Mouse (Mus musculus): ENCODE results near the gene Arnt2. TPM values are rescaled to one million over a fixed set of nuclear protein-coding genes. Genes with fewer than 3 reads are reported as not detected.

Gene Arnt2
- polyA plus RNA-seq, 1 experiment: not detected

DNA sequence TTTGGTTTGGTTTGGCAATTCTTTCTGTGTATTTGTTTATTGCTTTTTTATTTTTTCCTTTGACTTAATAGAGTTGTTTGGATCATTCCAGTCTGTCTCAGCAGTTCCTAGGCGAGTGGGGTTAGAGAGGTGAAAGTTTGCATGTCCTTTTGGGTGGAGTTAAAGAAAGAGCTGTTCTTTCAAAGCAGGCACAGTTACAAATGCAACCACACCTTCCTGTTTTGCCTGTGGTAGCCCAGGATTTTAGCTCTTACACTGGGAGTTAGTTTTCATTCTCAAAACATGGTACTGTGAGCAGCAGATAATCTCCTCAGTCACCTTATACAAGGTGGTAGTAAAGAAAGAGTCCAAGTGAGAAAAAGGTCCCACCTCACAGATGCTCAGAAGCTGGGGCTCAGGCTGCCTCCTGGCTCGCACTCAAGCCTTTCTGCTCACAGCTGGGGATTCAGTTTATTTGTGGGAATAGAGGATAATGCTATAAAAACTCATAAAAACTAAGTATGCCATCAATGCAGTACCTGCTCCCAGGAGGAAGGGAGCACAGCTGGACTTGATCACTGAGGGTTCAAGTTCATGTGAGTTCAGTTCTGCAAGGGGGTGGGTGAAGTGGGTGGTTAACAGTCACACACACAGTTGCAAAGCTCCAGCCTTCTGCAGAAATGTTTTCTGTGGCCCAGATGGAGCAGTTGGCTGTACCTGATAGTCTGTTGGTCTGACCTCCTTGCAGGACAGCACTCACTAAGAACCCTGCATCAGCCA, 84.2 kb downstream of the Arnt2 start:
- TF ChIP-seq POLR2A (IDR thresholded peaks at IDR 0.05; ENCODE audit: insufficient read depth, low read depth, low read length) (no peak), CTCF (IDR thresholded peaks at IDR 0.05; ENCODE audit: insufficient read depth, low read depth, low read length) (no peak)
- 92% methylated on average over 2 of the region's 2 CpGs for WGBS
- no peak overlapping the region for H3K27ac ChIP-seq (ENCODE audit: insufficient read depth, low read depth, low read length)

DNA sequence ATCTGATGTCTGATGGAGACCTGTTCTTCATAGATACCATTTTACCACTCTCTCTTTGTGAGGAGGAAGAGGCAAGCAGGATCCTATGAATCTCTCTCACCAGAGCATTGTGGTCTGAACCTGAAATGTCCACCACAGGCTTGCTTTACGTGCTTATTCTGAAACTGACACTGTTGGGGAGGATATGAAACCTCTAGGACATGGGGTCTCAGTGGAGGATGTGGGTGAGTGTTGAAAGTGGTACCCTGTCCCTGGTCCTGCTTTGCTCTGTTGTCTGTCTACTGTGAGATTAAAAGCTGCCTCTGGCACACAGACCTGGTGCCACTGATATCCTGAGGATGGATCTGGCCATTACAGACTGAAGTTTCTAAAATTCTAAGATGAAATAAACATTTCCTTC, 88.4 kb downstream of the Arnt2 start:
- TF ChIP-seq CTCF (IDR thresholded peaks at IDR 0.05; ENCODE audit: insufficient read depth, low read depth, low read length) (no peak), POLR2A (IDR thresholded peaks at IDR 0.05; ENCODE audit: insufficient read depth, low read depth, low read length) (no peak)
- Histone ChIP-seq H3K4me3 (ENCODE audit: insufficient read depth, low read depth, low read length) (no peak overlapping the region), H3K27ac (ENCODE audit: insufficient read depth, low read depth, low read length) (no peak overlapping the region), H3K4me1 (ENCODE audit: control insufficient read depth, insufficient read depth, low read length) (no peaks in the 10 kb centered on the region)
- WGBS: 92% methylated on average over 1 of the region's 1 CpGs

More for the DNA sequence above, 84.2 kb downstream of the Arnt2 start:
- Histone ChIP-seq H3K4me1 (ENCODE audit: control insufficient read depth, insufficient read depth, low read length) (no peaks in the 10 kb centered on the region), H3K4me3 (ENCODE audit: insufficient read depth, low read depth, low read length) (no peak overlapping the region)

GRCm38 (mm10) chr7:84315353-84316003, 94.5 kb downstream of the Arnt2 start:
- TF ChIP-seq CTCF (IDR thresholded peaks at IDR 0.05; ENCODE audit: insufficient read depth, low read depth, low read length) (no peak), POLR2A (IDR thresholded peaks at IDR 0.05; ENCODE audit: insufficient read depth, low read depth, low read length) (no peak)
- H3K27ac ChIP-seq (ENCODE audit: insufficient read depth, low read depth, low read length): no peak overlapping the region
- H3K4me1 ChIP-seq (ENCODE audit: control insufficient read depth, insufficient read depth, low read length): no peaks in the 10 kb centered on the region
- no peak overlapping the region for H3K4me3 ChIP-seq (ENCODE audit: insufficient read depth, low read depth, low read length)
- 73% methylated on average over 7 of the region's 7 CpGs for WGBS

DNA sequence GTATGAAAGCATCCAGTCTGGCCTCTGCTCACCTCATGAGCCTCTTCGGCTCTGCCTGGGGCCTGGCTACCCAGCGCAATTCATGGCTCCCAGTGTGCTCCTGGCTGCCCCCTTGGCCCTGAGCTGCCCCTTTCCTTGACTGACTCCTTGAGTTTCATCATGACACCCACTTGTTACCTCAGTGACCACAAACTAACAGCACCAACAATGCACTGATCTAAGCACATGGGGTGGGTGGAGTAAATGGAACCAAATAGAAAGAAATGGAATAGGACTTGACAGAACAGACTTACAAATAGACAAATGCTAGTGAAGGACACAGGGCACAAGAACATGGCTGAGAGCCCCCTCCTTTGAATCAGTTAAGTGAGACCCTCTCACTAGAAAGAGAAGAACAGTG, 95.2 kb downstream of the Arnt2 start:
- Histone ChIP-seq H3K27ac (ENCODE audit: insufficient read depth, low read depth, low read length) (no peak overlapping the region), H3K4me3 (ENCODE audit: insufficient read depth, low read depth, low read length) (no peak overlapping the region), H3K4me1 (ENCODE audit: control insufficient read depth, insufficient read depth, low read length) (no peaks in the 10 kb centered on the region)
- TF ChIP-seq POLR2A (IDR thresholded peaks at IDR 0.05; ENCODE audit: insufficient read depth, low read depth, low read length) (no peak), CTCF (IDR thresholded peaks at IDR 0.05; ENCODE audit: insufficient read depth, low read depth, low read length) (no peak)
- 96% methylated on average over 2 of the region's 2 CpGs for WGBS

DNA sequence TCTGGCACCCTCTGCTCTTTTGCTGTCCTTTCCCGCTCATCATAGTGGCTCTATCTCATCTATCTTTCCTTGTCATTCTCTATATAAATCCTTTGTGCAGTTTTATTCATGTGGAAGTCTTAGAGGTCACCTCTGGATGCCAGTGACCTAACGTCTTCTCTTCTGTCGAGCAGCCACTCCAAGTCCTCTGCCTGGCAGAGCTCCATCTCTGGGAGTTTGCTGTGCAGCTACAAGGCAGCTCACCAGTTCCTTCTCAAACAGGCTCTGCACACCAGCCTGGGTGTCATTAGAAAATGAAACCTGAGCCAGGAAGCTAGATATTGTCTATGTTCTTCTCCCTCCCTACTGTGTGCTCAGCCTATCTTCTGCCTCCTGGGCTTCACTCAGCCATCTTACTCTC, 98.4 kb downstream of the Arnt2 start:
- Histone ChIP-seq H3K4me1 (ENCODE audit: control insufficient read depth, insufficient read depth, low read length) (no peaks in the 10 kb centered on the region), H3K4me3 (ENCODE audit: insufficient read depth, low read depth, low read length) (no peak overlapping the region), H3K27ac (ENCODE audit: insufficient read depth, low read depth, low read length) (no peak overlapping the region)
- WGBS: 68% methylated on average over 3 of the region's 3 CpGs
- TF ChIP-seq POLR2A (IDR thresholded peaks at IDR 0.05; ENCODE audit: insufficient read depth, low read depth, low read length) (no peak), CTCF (IDR thresholded peaks at IDR 0.05; ENCODE audit: insufficient read depth, low read depth, low read length) (no peak)

GRCm38 (mm10) chr7:84310909-84311311, 99.1 kb downstream of the Arnt2 start:
- TF ChIP-seq CTCF (IDR thresholded peaks at IDR 0.05; ENCODE audit: insufficient read depth, low read depth, low read length): no peak
- no peak for TF ChIP-seq POLR2A (IDR thresholded peaks at IDR 0.05; ENCODE audit: insufficient read depth, low read depth, low read length)
- no peak overlapping the region for H3K4me3 ChIP-seq (ENCODE audit: insufficient read depth, low read depth, low read length)
- WGBS: 64% methylated on average over 4 of the region's 4 CpGs
- H3K4me1 ChIP-seq (ENCODE audit: control insufficient read depth, insufficient read depth, low read length): no peaks in the 10 kb centered on the region
- H3K27ac ChIP-seq (ENCODE audit: insufficient read depth, low read depth, low read length): no peak overlapping the region

DNA sequence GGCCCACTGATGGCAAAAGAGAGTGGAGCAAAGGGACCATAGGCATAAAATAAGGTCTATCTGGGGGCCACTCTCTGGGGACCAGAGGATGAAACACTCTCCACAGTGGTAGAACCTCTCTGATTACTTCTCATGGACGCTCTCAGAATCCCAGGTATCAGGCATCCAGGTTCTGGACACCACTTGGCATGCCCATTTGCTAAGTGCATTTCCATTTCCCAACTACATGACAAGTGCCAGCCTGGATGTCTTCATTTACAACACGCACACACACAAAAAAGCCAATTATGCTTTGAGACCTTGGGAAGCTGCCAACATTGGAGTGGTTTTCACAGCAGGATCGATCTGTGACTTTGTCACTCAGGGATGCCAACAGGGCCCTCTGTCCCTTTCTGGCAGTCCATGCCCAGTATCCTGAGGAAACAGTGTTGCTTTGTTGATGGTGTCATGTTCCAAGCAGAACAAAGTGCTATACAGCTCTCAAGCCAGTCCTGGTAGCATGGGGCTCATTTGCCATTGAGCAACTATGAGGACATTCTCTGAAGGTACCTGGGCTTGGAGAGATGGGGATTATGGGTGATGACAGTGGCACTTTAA, 102.5 kb downstream of the Arnt2 start:
- H3K4me3 ChIP-seq (ENCODE audit: insufficient read depth, low read depth, low read length): no peak overlapping the region
- no peak overlapping the region for H3K27ac ChIP-seq (ENCODE audit: insufficient read depth, low read depth, low read length)
- TF ChIP-seq CTCF (IDR thresholded peaks at IDR 0.05; ENCODE audit: insufficient read depth, low read depth, low read length) (no peak), POLR2A (IDR thresholded peaks at IDR 0.05; ENCODE audit: insufficient read depth, low read depth, low read length) (no peak)
- WGBS: 65% methylated on average over 3 of the region's 3 CpGs
- H3K4me1 ChIP-seq (ENCODE audit: control insufficient read depth, insufficient read depth, low read length): no peaks in the 10 kb centered on the region

- Histone ChIP-seq H3K27ac (ENCODE audit: insufficient read depth, low read depth, low read length) (no peak overlapping the region), H3K4me3 (ENCODE audit: insufficient read depth, low read depth, low read length) (no peak overlapping the region), H3K4me1 (ENCODE audit: control insufficient read depth, insufficient read depth, low read length) (no peaks in the 10 kb centered on the region)
- 94% methylated on average over 1 of the region's 1 CpGs for WGBS
- TF ChIP-seq CTCF (IDR thresholded peaks at IDR 0.05; ENCODE audit: insufficient read depth, low read depth, low read length): no peak
- no peak for TF ChIP-seq POLR2A (IDR thresholded peaks at IDR 0.05; ENCODE audit: insufficient read depth, low read depth, low read length)
Measured at GRCm38 (mm10) chr7:84300261-84300660, 109.7 kb downstream of the Arnt2 start.

- 88% methylated on average over 4 of the region's 4 CpGs for WGBS
- no peak overlapping the region for H3K27ac ChIP-seq (ENCODE audit: insufficient read depth, low read depth, low read length)
- no peaks in the 10 kb centered on the region for H3K4me1 ChIP-seq (ENCODE audit: control insufficient read depth, insufficient read depth, low read length)
- no peak overlapping the region for H3K4me3 ChIP-seq (ENCODE audit: insufficient read depth, low read depth, low read length)
- TF ChIP-seq POLR2A (IDR thresholded peaks at IDR 0.05; ENCODE audit: insufficient read depth, low read depth, low read length): no peak
- TF ChIP-seq CTCF (IDR thresholded peaks at IDR 0.05; ENCODE audit: insufficient read depth, low read depth, low read length): no peak
Measured at GRCm38 (mm10) chr7:84299601-84300000, 110.4 kb downstream of the Arnt2 start.

Measured in olfactory bulb, adult 2 months (tissue).